Mouse (Mus musculus) cerebellum, adult 9-10 months (tissue): ENCODE data around the gene Ank3.

ENCODE experiments used
- DNase-seq: peaks from one replicate; pipeline ENCODE4 v3.0.0; 2022

Gene Ank3

GRCm38 (mm10) chr10:70023861-70024260 is 625.3 kb downstream of the Ank3 start:
- DNase-seq: no peak

GRCm38 (mm10) chr10:70031942-70032341 is 633.4 kb downstream of the Ank3 start:
- DNase-seq: no peak

- no peak for DNase-seq
These were observed 634.4 kb downstream of the Ank3 start for GRCm38 (mm10) chr10:70032982-70033381.

DNA sequence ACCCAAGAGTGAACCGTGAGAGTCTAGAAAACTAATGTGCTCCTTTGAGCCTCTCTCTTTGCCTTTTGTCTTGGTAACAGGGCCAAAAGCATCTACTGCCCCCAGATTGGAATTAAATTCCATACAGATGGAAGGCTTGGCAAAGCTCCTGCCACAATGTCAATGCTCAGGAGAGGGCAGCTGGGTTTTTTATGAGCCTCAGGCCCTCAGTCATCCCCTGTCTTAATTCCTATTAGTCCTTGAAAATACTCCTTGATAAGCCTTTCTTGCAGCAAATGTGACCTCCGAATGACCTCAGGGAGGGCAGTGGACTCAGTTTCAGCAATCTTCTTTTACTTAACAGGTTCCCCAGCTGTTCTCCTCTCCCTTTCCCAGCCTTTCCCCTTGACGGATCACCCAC is 635.3 kb downstream of the Ank3 start:
- no peak for DNase-seq

DNA sequence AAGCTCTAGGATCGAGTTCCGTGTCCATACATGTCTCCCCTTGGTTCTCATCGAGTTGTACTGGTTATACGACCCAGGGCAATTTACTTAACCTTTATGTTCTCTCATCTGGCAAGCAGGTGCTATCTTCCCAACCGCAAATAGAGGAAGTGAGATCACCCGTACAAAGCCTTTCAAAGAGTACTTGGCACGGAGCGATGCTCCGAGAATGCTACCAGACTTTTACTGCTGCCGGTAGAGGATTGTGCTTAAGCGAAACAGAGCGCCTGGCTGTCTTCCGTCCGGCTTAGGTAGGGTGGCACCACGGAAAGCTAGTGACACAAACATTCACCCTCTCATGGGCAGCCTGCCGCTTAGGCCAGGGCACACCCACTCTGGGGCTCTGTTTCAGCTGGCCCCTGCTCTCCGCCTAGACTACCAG is 641.3 kb downstream of the Ank3 start:
- no peak for DNase-seq

DNA sequence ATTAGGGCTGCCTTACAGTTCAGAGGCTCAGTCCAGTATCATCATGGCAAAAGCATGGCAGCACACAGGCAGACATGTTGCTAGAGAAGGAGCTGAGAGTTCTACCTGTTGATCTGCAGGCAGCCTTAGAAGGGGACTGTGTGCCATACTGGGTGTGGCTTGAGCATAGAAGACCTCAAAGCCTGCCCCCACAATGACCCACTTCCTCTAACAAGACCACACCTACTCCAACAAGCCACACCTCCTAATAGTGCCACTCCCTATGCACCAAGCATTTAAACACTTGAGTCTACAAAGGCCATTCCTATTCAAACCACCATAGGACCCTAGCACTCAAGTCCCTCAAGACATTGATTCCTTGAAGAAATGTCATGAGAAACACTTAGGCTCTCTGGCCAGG is 643.0 kb downstream of the Ank3 start:
- no peak for DNase-seq

DNA sequence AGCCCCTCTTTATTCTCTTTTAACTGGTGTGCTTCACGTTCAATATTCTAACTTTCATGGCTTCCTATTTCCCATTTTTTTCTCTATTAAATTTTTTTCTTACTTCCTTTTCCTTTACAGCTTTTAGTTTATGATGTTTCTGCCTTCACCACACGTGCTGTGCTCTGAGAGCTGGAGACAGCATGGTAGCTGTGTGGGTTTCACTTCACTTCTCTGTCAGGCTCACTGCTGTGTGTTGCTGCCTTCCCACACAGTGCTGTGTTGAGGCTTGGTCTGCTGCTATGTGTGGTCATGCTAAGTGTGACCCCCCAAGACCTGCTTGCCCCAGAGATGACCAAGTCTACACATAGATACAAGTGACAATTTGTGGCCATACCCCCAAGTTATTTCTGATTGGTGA is 647.1 kb downstream of the Ank3 start:
- no peak for DNase-seq

DNA sequence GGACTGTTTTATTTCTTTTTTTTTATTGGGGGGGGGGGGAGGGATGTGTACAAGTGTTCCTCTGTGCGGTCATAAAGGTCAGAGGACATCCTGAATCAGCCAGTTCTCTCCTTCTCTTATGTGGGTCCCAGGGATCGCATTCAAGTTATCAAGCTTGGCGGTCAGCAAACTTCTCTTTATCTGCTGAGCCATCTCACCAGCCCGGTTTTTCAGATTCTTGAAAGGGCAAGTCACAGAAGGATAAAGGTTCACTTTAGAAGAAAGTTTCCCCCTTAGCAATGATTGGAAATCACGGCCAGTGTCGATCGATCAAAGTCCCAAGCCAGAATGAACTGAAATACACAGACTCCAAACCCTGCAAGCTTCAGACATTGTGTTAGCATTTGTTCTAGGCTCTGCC is 651.2 kb downstream of the Ank3 start:
- DNase-seq: no peak

DNA sequence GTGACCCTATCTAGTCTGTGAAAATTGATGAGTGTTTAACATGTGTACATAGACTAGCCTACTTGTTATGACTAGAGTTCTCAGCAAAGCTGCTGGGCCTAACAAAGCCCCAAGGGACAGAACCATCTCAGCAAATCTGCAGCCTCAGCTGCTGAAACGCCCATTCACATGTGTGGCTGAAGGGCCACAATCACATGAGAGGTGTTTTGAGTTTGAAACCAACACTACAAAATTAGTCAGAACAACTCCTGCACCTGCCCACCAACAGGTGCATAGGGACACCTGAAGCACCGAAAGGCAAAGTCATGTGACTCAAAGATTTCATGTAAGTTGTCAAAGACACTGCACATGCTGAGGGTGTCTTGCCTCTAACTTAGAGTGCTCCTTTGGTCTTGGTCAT is 656.7 kb downstream of the Ank3 start:
- DNase-seq: no peak

DNA sequence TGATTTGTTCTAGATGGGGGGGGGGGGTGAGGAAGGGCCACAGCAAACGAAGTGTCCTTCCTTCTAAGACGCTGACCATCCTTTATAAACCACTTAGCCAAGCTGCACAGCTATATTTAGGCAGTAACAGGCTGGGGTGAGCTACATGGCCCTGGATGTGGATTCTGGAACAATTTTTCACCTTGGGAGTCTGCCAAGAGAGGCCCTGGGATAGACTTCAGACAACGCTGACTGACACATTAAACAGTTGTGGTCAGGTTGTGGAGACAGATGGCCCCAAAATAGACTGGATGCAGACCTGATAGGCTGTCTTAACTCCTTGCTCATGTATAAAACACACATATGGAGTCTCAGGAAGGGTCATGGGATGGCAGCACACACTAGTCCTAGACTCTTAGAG is 658.5 kb downstream of the Ank3 start:
- no peak for DNase-seq

GRCm38 (mm10) chr10:70060021-70060688 is 661.6 kb downstream of the Ank3 start:
- DNase-seq: no peak

GRCm38 (mm10) chr10:70060689-70061081 is 662.1 kb downstream of the Ank3 start:
- no peak for DNase-seq

DNA sequence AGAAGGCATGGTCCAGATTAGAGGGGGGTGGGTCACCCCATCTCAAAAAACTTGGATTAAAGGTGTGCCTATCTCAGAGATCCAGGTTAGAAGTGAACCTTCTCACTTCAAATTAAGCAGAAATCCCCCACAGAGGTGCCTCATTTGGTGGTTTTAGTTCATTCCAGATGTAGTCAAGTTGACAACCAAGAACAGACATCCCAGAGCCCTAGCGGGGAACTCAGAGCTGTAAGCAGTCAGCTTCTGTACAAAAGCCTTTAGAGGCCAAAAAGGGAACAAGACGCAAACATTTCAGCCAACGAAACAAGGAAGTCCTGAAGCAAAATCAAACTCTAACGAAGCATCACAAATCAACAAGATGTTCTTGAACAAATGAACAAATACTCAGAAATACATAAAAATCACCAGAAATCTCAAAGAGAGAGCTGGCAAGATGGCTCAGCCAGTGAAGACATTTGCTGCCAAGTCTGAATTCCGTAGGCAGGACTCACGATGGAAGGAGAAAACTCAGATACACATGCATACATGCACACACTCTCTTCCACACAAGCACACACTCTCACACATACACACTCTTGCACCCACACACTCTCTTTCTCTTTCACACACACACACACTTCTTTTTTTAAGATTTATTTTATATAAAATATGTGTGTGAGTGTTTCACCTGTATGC is 665.4 kb downstream of the Ank3 start:
- DNase-seq: no peak

DNA sequence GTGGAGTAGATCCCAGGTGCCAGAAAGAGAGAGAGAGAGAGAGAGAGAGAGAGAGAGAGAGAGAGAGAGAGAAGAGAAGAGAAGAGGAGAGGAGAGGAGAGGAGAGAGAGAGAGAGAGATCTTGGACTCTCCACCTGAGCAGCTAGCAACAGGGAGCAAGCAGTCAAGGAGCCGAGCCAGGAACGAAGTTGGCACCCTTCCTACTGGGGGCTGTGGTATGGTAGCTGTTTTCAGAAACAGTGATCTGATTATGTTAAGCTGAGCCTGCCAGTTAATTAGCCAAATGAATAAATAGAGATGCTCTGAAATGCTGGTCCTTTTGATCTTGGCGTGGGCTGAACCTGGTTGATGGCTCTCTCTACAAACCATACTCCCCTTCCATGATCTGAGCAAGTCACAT is 666.6 kb downstream of the Ank3 start:
- DNase-seq: no peak

GRCm38 (mm10) chr10:70066497-70067168 is 668.1 kb downstream of the Ank3 start:
- no peak for DNase-seq

- DNase-seq: no peak
These were observed 668.9 kb downstream of the Ank3 start for GRCm38 (mm10) chr10:70067169-70068115.

DNA sequence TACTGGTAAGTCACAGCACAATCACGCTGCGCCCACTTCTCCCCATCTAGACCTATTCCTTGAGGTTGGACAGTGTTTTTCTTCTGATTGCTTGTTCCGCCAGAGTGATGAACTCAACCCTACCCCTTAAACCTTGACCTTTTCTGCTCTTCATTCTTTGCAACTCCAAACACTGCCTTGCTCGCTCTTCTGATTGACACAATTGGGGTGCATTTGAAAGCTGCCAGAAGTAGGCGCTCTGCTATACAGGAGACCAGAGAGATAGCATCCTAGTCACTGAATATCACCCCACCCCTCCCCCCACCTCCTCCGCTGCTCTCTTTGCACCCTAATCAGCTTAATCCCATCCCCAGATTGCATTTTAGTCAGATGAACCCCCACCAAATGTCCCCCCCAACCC is 670.7 kb downstream of the Ank3 start:
- DNase-seq: no peak

DNA sequence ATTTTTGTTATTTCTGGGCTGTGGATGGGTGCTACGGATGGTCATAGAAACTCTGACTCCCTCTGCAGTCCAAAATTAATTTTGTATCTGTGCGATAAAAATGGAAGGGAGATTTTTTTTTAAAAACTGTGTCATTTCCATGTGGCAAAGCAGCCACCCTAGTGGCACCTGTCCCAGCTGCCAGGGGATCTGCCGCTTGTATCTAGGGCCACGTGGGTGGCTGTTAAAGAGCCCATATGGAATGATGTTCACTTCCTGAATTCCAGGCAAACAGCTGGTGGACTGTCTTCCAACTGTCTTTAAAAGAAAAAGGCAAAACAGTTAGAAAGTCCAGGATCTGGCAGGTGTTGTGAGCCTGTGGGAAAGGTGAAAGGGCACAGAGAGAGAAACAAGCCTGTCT is 672.8 kb downstream of the Ank3 start:
- no peak for DNase-seq
